Mouse (Mus musculus) frontal cortex, postnatal 10 days (tissue): Measurements from ENCODE around the gene Btbd35f17.
"Not testable (repeated sequence)": the region's sequence is repeated elsewhere in the genome, so short reads cannot be mapped to it uniquely, and the experiment has no call there.

Source experiments
- DNase-seq, 2 experiments: peaks; one replicate each; pipeline ENCODE4 v3.0.0; 2022; ENCODE audit warnings: low spot score in 2 of 2, mixed read lengths in 1 of 2

Btbd35f17 gene

DNA sequence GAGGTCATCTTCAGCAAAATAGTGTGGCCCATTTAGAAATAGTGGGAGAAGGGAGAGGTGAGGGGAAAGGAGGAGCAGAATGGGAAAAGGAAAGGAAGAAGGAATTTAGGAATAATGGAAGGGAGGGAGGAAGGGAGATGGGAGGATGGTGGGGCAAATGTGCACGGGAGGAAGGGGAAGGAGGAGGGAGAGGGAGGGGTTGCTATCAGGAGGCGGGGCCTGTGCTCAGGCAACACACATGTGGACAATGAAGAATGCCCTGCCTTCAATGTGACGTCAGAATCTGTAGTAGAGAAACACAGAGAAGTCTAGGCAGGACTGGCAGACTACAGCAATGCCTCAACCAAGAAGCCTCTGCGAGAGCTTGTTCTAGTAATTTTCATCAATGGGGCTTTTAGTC lies at the start of gene Btbd35f17:
TSS of gene Btbd35f17 (plus strand) at position 301 of the 400 bp plus-strand sequence.
- DNase-seq: not testable (repeated sequence)
